9 mouse cellular contexts compared by ENCODE assay signal in the genomic region with DNA sequence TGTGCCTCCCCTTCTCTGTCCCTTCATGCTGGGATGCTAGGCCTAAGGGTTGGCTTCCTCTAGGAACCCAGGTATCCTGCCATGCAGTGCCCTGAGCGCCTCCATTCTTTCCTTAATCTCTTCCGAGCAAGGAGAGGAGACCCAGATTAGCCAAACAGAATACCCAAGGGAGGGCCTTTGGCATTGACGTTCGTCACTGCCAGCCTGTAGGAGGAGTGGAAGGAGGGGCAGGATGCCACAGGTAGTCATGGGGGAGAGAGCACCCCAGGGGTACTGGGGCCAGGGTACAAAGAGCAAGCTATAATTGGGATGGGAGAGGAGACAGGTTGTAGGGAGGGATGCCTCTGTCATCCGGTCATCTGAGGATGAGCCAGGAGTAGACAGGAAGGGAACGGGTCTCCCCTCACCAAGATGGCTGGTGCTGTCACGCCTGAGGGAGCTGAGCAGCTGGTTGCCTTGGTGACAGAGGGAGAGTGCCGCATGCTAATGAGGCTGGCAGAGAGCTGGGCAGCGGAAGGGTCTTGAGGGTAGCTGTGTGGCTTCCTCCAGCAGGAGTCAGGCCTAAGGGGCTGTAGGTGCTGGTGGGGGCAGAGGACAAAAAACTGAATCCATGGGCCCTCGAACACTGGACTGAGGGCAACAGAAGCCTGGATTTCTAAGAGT. TPM values are rescaled to one million over a fixed set of nuclear protein-coding genes. Genes with fewer than 3 reads are reported as not detected.
A peak's percentile ranks its signal among the peaks of the same experiment; 100 is the strongest.
DNase-seq lines count a peak whose midpoint lies in the region; ATAC-seq and TF ChIP-seq lines count a peak whose summit lies in the region.
"Had no signal": no experiment of that assay in that cellular context is flagged by ENCODE, and none has a peak within 500 bp of the region (broad histone marks: within the 10 kb centered on the region; RNA-seq: fewer than 3 reads in every experiment).

No protein-coding gene starts in this region.

- H3K9ac ChIP-seq in kidney, embryonic 16.5 days (replicated peaks; ENCODE audit: low read length) = no peak overlapping the region; the same call in 1 of the 2 replicates
- no peak overlapping the region for H3K9ac ChIP-seq in CH12.LX (ENCODE audit: insufficient read depth, low read depth)
- peak overlapping the region; percentile 51 for H3K9ac ChIP-seq in forebrain, embryonic 13.5 days
- H3K9ac ChIP-seq in midbrain, embryonic 13.5 days (replicated peaks) = peak overlapping the region; percentile 46

- no peak for TF ChIP-seq EP300 in CH12.LX (IDR thresholded peaks at IDR 0.05; ENCODE audit: low read length)

- no peaks in the 10 kb centered on the region for H3K27me3 ChIP-seq in kidney, embryonic 16.5 days (ENCODE audit: insufficient read depth, low read length)
- H3K27me3 ChIP-seq in CH12.LX (replicated peaks) = peaks cover 62% of the 10 kb centered on the region
- no peaks in the 10 kb centered on the region for H3K27me3 ChIP-seq in forebrain, embryonic 13.5 days
- no peaks in the 10 kb centered on the region for H3K27me3 ChIP-seq in midbrain, embryonic 13.5 days

- no peaks in the 10 kb centered on the region for H3K36me3 ChIP-seq in kidney, embryonic 16.5 days (ENCODE audit: insufficient read depth, low read length)
- H3K36me3 ChIP-seq in CH12.LX (replicated peaks in 1 of 2; ENCODE audit: control insufficient read depth in 1 of 2, insufficient read depth in 1 of 2, low read length in 1 of 2) = no peaks in the 10 kb centered on the region
- H3K36me3 ChIP-seq in forebrain, embryonic 13.5 days (ENCODE audit: poor library complexity, severe bottlenecking) = no peaks in the 10 kb centered on the region
- H3K36me3 ChIP-seq in midbrain, embryonic 13.5 days = no peaks in the 10 kb centered on the region

- no peak for DNase-seq in kidney, postnatal 14 days
- peak; percentile 53 for DNase-seq in CH12.LX (ENCODE audit: extremely low read depth)
- DNase-seq in adrenal gland, adult (ENCODE audit: inconsistent age in 2 of 2, low spot score in 1 of 2) = no peak
- no peak for DNase-seq in thymus, adult 18-20 months
- DNase-seq in thymus, postnatal 14 days = no peak
- DNase-seq: cerebellum, adult 8-10 months had no signal

- no peak overlapping the region for H3K4me2 ChIP-seq in kidney, embryonic 16.5 days (replicated peaks; ENCODE audit: low read depth, low read length)
- H3K4me2 ChIP-seq in CH12.LX (ENCODE audit: insufficient read depth, low read depth, poor library complexity, severe bottlenecking) = no peak overlapping the region
- H3K4me2 ChIP-seq in forebrain, embryonic 13.5 days = peak overlapping the region; percentile 54
- peak overlapping the region; percentile 52 for H3K4me2 ChIP-seq in midbrain, embryonic 13.5 days (replicated peaks)

- no peak for TF ChIP-seq POLR2A in CH12.LX (IDR thresholded peaks at IDR 0.05; ENCODE audit: low read depth, low read length)

- H3K9me3 ChIP-seq in kidney, embryonic 16.5 days (ENCODE audit: low read length) = no peaks in the 10 kb centered on the region
- no peaks in the 10 kb centered on the region for H3K9me3 ChIP-seq in CH12.LX (replicated peaks; ENCODE audit: low read length)
- no peaks in the 10 kb centered on the region for H3K9me3 ChIP-seq in forebrain, embryonic 13.5 days (replicated peaks)
- H3K9me3 ChIP-seq in midbrain, embryonic 13.5 days = no peaks in the 10 kb centered on the region

- no peak overlapping the region for H3K4me3 ChIP-seq in kidney, embryonic 16.5 days (ENCODE audit: low read length)
- H3K4me3 ChIP-seq in CH12.LX (replicated peaks in 1 of 3; ENCODE audit: low read depth in 2 of 3, low read length in 2 of 3, poor library complexity in 1 of 3) = peak overlapping the region in 1 of 3 experiments; percentile 11
- peak overlapping the region; percentile 18 for H3K4me3 ChIP-seq in forebrain, embryonic 13.5 days
- H3K4me3 ChIP-seq in midbrain, embryonic 13.5 days (replicated peaks) = peak overlapping the region; percentile 14; the same call in 1 of the 2 replicates

- H3K4me1 ChIP-seq in kidney, embryonic 16.5 days (ENCODE audit: insufficient read depth, low read length) = peaks cover 28% of the 10 kb centered on the region
- peaks cover 14 to 45% of the 10 kb centered on the region in 2 experiments for H3K4me1 ChIP-seq in CH12.LX (ENCODE audit: control insufficient read depth in 1 of 2, insufficient read depth in 2 of 2)
- peaks cover 64% of the 10 kb centered on the region for H3K4me1 ChIP-seq in forebrain, embryonic 13.5 days
- peaks cover 89% of the 10 kb centered on the region for H3K4me1 ChIP-seq in midbrain, embryonic 13.5 days (replicated peaks)

- ATAC-seq in kidney, embryonic 16.5 days (ENCODE audit: low FRiP score, low TSS enrichment) = peak; percentile 87
- peak; percentile 92 for ATAC-seq in forebrain, embryonic 13.5 days
- ATAC-seq in midbrain, embryonic 13.5 days = peak; percentile 89

- 33% methylated on average over 10 of the region's 10 CpGs for WGBS in kidney, embryonic 16.5 days
- 3% methylated on average over 10 of the region's 10 CpGs for WGBS in forebrain, embryonic 13.5 days
- 10% methylated on average over 10 of the region's 10 CpGs for WGBS in midbrain, embryonic 13.5 days

- TF ChIP-seq CTCF in CH12.LX (conservative IDR thresholded peaks at IDR 0.05 in 1 of 2, IDR thresholded peaks at IDR 0.05 in 1 of 2; ENCODE audit: low read depth in 2 of 2, low read length in 2 of 2) = no peak

- H3K27ac ChIP-seq in kidney, embryonic 16.5 days (ENCODE audit: low read length) = 0 out of 2 replicates have a peak overlapping the region, but pooled peaks have one; percentile 8
- H3K27ac ChIP-seq in CH12.LX (ENCODE audit: insufficient read depth, low read depth) = no peak overlapping the region
- H3K27ac ChIP-seq in forebrain, embryonic 13.5 days = peak overlapping the region; percentile 77
- peak overlapping the region; percentile 95 for H3K27ac ChIP-seq in midbrain, embryonic 13.5 days

- TF ChIP-seq RAD21 in CH12.LX (IDR thresholded peaks at IDR 0.05; ENCODE audit: low read depth, low read length) = no peak

- in situ Hi-C loops in CH12.LX (cut with MboI; ENCODE audit: low pct_ligation_motif_present, low pct_unique_long_range_greater_than_20kb, low sequenced_read_pairs) = no loop called here

- dilution Hi-C loops in CH12.LX (cut with MboI; ENCODE audit: extremely low pct_ligation_motif_present, extremely low pct_unique_long_range_greater_than_20kb, low sequenced_read_pairs) = no loop called here

- no peaks in the 10 kb centered on the region for H3K79me2 ChIP-seq in CH12.LX (replicated peaks; ENCODE audit: control insufficient read depth, extremely low read depth, insufficient read depth, poor library complexity, severe bottlenecking)

TF ChIP-seq in CH12.LX, 34 proteins besides CTCF, POLR2A, EP300 and RAD21:
- TF ChIP-seq ZKSCAN1 (IDR thresholded peaks at IDR 0.05; ENCODE audit: borderline replicate concordance, low read depth, low read length) = no peak
- no peak for TF ChIP-seq MXI1 (IDR thresholded peaks at IDR 0.05; ENCODE audit: low read depth, low read length)
- TF ChIP-seq SMC3 (IDR thresholded peaks at IDR 0.05; ENCODE audit: low read depth, low read length) = no peak
- no peak for TF ChIP-seq CHD2 (IDR thresholded peaks at IDR 0.05; ENCODE audit: low read length)
- TF ChIP-seq KAT2A (IDR thresholded peaks at IDR 0.05; ENCODE audit: insufficient replicate concordance, low read length) = no peak
- TF ChIP-seq MAX (IDR thresholded peaks at IDR 0.05; ENCODE audit: low read length) = no peak

RNA-seq across cellular contexts. Expression of a gene that starts 27.4 kb away (rescaled TPM):
- polyA plus RNA-seq in kidney, embryonic 16.5 days (2015; fragmentation: Nextera tagmentation; extraction: Ambion mirVana) = 6.0 and 6.2 TPM in 2 replicates
- 0.29 and 0.30 TPM in 2 replicates for total RNA-seq in CH12.LX (2012; rRNA removed)
- 0.20 and 0.31 TPM in 2 replicates for total RNA-seq in CH12.LX (2014; rRNA removed)
- 0.71 and 1.1 TPM in 2 replicates for polyA plus RNA-seq in CH12.LX (2012; ENCODE audit: insufficient read length, low read depth)
- polyA plus RNA-seq in forebrain, embryonic 13.5 days (2015; fragmentation: Nextera tagmentation; extraction: Ambion mirVana) = 16.9 and 18.1 TPM in 2 replicates
- 20.7 and 24.3 TPM in 2 replicates for polyA plus RNA-seq in midbrain, embryonic 13.5 days (2015; fragmentation: Nextera tagmentation; extraction: Ambion mirVana)

RNA-seq across cellular contexts. Expression of a gene that starts 46.8 kb away (rescaled TPM):
- 105 and 121 TPM in 2 replicates for polyA plus RNA-seq in kidney, embryonic 16.5 days (2015; fragmentation: Nextera tagmentation; extraction: Ambion mirVana)
- 16.9 and 22.0 TPM in 2 replicates for total RNA-seq in CH12.LX (2012; rRNA removed)
- total RNA-seq in CH12.LX (2014; rRNA removed) = 7.4 and 9.3 TPM in 2 replicates
- polyA plus RNA-seq in CH12.LX (2012; ENCODE audit: insufficient read length, low read depth) = 26.0 and 37.9 TPM in 2 replicates
- 21.1 and 25.1 TPM in 2 replicates for polyA plus RNA-seq in forebrain, embryonic 13.5 days (2015; fragmentation: Nextera tagmentation; extraction: Ambion mirVana)
- 28.5 and 29.6 TPM in 2 replicates for polyA plus RNA-seq in midbrain, embryonic 13.5 days (2015; fragmentation: Nextera tagmentation; extraction: Ambion mirVana)

Comparison
In these comparisons a context has a peak if more than half of its experiments do, and no peak if none do; other contexts are left out.
1. H3K4me2 ChIP-seq: peak in forebrain, embryonic 13.5 days (single experiment) and midbrain, embryonic 13.5 days (single experiment); none in kidney, embryonic 16.5 days (single experiment) and CH12.LX (single experiment).
2. H3K9ac ChIP-seq: peak in forebrain, embryonic 13.5 days (single experiment) and midbrain, embryonic 13.5 days (single experiment); none in kidney, embryonic 16.5 days (single experiment) and CH12.LX (single experiment).
3. Peak in every context shown above with its lines, with median percentiles within 50 percentile points of each other: ATAC-seq.